Mouse (Mus musculus): Measurements from ENCODE around the gene Syt14. TPM values are rescaled to one million over a fixed set of nuclear protein-coding genes. Genes with fewer than 3 reads are reported as not detected.

Gene Syt14
- total and polyA plus RNA-seq, 2 experiments: under 0.01 TPM; not detected in 1

DNA sequence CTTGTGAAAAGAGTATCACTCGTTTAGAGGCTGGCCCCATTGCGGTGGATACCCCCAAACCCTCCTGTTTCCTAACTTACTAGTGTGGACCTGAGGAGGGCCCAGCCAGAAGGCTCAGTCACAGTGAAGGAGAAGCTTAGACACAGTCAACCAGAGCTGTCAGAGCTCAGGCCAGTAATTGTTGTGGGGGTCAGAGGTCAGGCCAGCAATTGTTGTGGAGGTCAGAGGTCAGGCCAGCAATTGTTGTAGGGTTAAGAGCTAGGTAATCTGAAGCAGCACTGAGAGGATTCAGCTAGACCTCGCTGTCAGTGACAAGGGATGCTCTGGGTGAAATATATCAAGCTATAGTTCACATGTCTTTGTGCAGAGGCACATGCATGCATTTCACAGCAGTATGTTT, 188.3 kb downstream of the Syt14 start:
- no peaks in the 10 kb centered on the region for H3K27me3 ChIP-seq (ENCODE audit: control insufficient read depth, insufficient read depth, low read length)
- H3K4me3 ChIP-seq (ENCODE audit: insufficient read depth, low read depth, low read length): no peak overlapping the region

More for the DNA sequence above, 188.3 kb downstream of the Syt14 start:
- H3K36me3 ChIP-seq (ENCODE audit: control insufficient read depth, insufficient read depth, low read length): no peaks in the 10 kb centered on the region
- DNase-seq (ENCODE audit: extremely low read depth, low read depth, low spot score): no peak
- 67% methylated on average over 3 of the region's 3 CpGs for WGBS
- no peaks in the 10 kb centered on the region for H3K4me1 ChIP-seq (ENCODE audit: control insufficient read depth, insufficient read depth, low read length)
- H3K79me2 ChIP-seq (ENCODE audit: control insufficient read depth, insufficient read depth, low read length): no peaks in the 10 kb centered on the region
- TF ChIP-seq POLR2A (IDR thresholded peaks at IDR 0.05; ENCODE audit: extremely low read depth, insufficient read depth, low read length): no peak
- no peak for TF ChIP-seq CTCF (IDR thresholded peaks at IDR 0.05; ENCODE audit: low read depth, low read length)
- no peak overlapping the region for H3K27ac ChIP-seq (replicated peaks; ENCODE audit: insufficient read depth, low read depth, low read length)
- no peak overlapping the region for H3K9ac ChIP-seq (ENCODE audit: low read depth, low read length)

Other genes with a start within 250 kb of the Syt14 start
- gene Sertad4, start 180.0 kb downstream of the Syt14 start, total RNA-seq (2014; rRNA removed): 0.07 TPM in 1 of 2 replicates, not detected in the other
- gene Sertad4, start 180.0 kb downstream of the Syt14 start, polyA plus RNA-seq (2012; rRNA removed): 0.06 and 0.07 TPM in 2 replicates
- gene Diexf, start 94.5 kb upstream of the Syt14 start, total RNA-seq (2014; rRNA removed): 5.2 and 6.2 TPM in 2 replicates
- 8.0 and 11.0 TPM in 2 replicates for gene Diexf, start 94.5 kb upstream of the Syt14 start, polyA plus RNA-seq (2012; rRNA removed)
- gene Irf6, start 117.3 kb upstream of the Syt14 start, total RNA-seq (2014; rRNA removed): 33.4 and 38.0 TPM in 2 replicates
- gene Irf6, start 117.3 kb upstream of the Syt14 start, polyA plus RNA-seq (2012; rRNA removed): 42.5 and 56.0 TPM in 2 replicates
- 8.1 and 8.7 TPM in 2 replicates for gene A130010J15Rik, start 132.3 kb upstream of the Syt14 start, total RNA-seq (2014; rRNA removed)
- gene A130010J15Rik, start 132.3 kb upstream of the Syt14 start, polyA plus RNA-seq (2012; rRNA removed): 2.7 and 3.5 TPM in 2 replicates
- gene Traf3ip3, start 165.9 kb upstream of the Syt14 start, total RNA-seq (2014; rRNA removed): 0.65 and 0.67 TPM in 2 replicates
- gene Traf3ip3, start 165.9 kb upstream of the Syt14 start, polyA plus RNA-seq (2012; rRNA removed): 0.21 and 0.88 TPM in 2 replicates
- 1.7 and 2.0 TPM in 2 replicates for gene Lamb3, start 171.9 kb upstream of the Syt14 start, total RNA-seq (2014; rRNA removed)
- 1.6 and 2.4 TPM in 2 replicates for gene Lamb3, start 171.9 kb upstream of the Syt14 start, polyA plus RNA-seq (2012; rRNA removed)
- gene Hsd11b1, start 228.3 kb upstream of the Syt14 start, total RNA-seq (2014; rRNA removed): 807 and 1,077 TPM in 2 replicates
- gene Hsd11b1, start 228.3 kb upstream of the Syt14 start, polyA plus RNA-seq (2012; rRNA removed): 826 and 1,028 TPM in 2 replicates
- 78.0 and 106 TPM in 2 replicates for gene G0s2, start 237.4 kb upstream of the Syt14 start, total RNA-seq (2014; rRNA removed)
- 179 and 444 TPM in 2 replicates for gene G0s2, start 237.4 kb upstream of the Syt14 start, polyA plus RNA-seq (2012; rRNA removed)

Data from liver, adult 2 months (tissue).